Mouse (Mus musculus) thymus, adult 2 months (tissue): ENCODE data around the gene Adra1d. TPM values are rescaled to one million over a fixed set of nuclear protein-coding genes. Genes with fewer than 3 reads are reported as not detected.

Experiments
- DNase-seq: peaks from one replicate; pipeline ENCODE4 v3.0.0; 2021
- H3K27ac ChIP-seq: fragments of 200-500 bp; 2 replicates; pipeline ENCODE4 v1.5.1; 2012; ENCODE audit warnings: low read length, control low read depth; ENCODE audit not compliant: control insufficient read depth, insufficient read depth
- H3K27me3 ChIP-seq: fragments of 200-500 bp; 2 replicates; pipeline ENCODE4 v1.6.1; 2012; ENCODE audit warnings: mild to moderate bottlenecking, low read length, moderate library complexity, mixed read lengths; ENCODE audit not compliant: control insufficient read depth, insufficient read depth
- H3K36me3 ChIP-seq: fragments of 200-500 bp; 2 replicates; pipeline ENCODE4 v1.6.1; 2012; ENCODE audit warnings: mild to moderate bottlenecking, low read length, moderate library complexity; ENCODE audit not compliant: control insufficient read depth, insufficient read depth
- H3K4me1 ChIP-seq: fragments of 200-500 bp; replicated peaks from 2 replicates; pipeline ENCODE4 v1.6.1; 2012; ENCODE audit warnings: low read length; ENCODE audit not compliant: control insufficient read depth, insufficient read depth
- H3K4me3 ChIP-seq: fragments of 200-500 bp; 2 replicates; pipeline ENCODE4 v1.5.1; 2012; ENCODE audit warnings: mild to moderate bottlenecking, low read length, control low read depth, moderate library complexity; ENCODE audit not compliant: control insufficient read depth, insufficient read depth
- CTCF ChIP-seq: fragments of 200-500 bp; IDR thresholded peaks from 2 replicates; pipeline ENCODE4 v1.5.1; 2012; ENCODE audit warnings: mild to moderate bottlenecking, control low read depth, low read length, moderate library complexity, borderline replicate concordance; ENCODE audit not compliant: control insufficient read depth, poor library complexity, insufficient read depth; ENCODE audit errors: extremely low read depth
- POLR2A ChIP-seq: fragments of 200-500 bp; IDR thresholded peaks from 2 replicates; pipeline ENCODE4 v1.6.1; 2012; ENCODE audit warnings: mild to moderate bottlenecking, low read length, control low read depth, moderate library complexity; ENCODE audit not compliant: control insufficient read depth, poor library complexity, insufficient read depth; ENCODE audit errors: extremely low read depth
- WGBS: fragments of 180-500 bp; shearing (Covaris S2); methylation state at CpG from one replicate; pipeline ENCODE4 v1.1.7; 2018; 5-methylcytosine and 5-hydroxymethylcytosine counted together
- polyA plus RNA-seq: library from polyadenylated mRNA; depleted of rRNA; stranded (reverse); fragments of >200 nt; gene quantifications from 2 replicates; pipeline ENCODE4 v1.2.3, GENCODE M21; 2012

The Adra1d gene
- polyA plus RNA-seq, 1 experiment = 1.3 TPM

DNA sequence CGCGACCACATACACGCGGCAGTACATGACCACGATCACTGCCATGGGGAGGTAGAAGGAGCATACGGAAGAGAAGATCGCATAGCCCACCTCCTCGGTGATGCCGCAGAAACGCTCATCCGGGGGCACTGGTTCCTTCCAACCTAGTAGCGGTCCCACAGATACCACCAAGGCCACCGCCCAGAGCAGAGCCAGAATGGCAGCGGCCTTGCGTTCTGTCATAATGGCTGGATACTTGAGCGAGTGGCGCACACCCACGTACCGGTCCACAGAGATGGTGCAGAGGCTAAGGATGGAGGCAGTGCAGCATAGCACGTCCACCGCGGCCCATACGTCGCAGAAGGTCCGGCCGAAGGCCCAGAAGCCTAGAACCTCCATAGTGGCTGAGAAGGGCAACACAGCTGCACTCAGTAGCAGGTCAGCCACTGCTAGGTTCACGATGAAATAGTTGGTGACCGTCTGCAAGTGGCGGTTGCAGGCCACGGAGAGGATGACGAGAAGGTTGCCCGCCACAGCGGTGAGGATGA, 676 bp downstream of the Adra1d start:
- Histone ChIP-seq H3K4me1 (no peaks in the 10 kb centered on the region), H3K27ac (no peak overlapping the region), H3K4me3 (no peak overlapping the region), H3K27me3 (peaks cover 21% of the 10 kb centered on the region), H3K36me3 (no peaks in the 10 kb centered on the region)
- 12% methylated on average over 33 of the region's 33 CpGs for WGBS
- TF ChIP-seq POLR2A (no peak), CTCF (no peak)
- DNase-seq = no peak

DNA sequence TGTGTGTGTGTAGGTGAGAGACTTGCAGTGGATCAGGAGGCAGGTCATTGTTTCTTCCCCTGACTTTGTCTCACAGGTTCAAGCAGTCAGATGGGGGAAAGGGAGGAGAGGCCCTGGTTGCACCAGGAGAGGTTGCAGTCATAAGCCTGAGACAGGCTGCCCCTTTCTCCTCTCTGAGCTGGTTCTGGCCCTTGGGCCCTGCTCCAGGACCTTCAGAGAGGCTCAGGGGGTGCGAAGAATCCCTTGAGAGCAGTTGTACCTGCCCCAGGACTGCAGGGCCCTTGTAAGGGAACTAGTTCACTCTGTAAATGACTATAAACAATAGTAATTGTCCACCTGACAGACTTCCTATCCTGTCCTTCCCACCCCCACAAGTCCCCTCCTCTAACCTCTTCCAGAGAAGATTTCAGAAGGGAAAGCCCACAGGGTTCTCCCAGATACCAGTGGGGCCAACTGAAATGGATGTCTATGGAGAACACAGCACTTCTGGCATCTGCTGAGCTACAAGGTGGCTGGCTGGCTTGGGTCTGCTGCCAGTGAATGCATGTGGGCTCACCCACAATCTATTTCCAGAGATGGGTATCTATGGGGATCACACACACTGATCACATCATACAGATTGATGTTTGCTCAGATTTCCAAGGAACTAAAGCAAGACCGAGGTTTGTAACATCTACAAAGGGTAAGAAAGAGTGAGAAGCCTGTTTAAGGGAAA, 1.7 kb downstream of the Adra1d start:
- Histone ChIP-seq H3K27me3 (peaks cover 21% of the 10 kb centered on the region), H3K36me3 (no peaks in the 10 kb centered on the region), H3K4me3 (no peak overlapping the region), H3K27ac (no peak overlapping the region), H3K4me1 (no peaks in the 10 kb centered on the region)
- TF ChIP-seq POLR2A = no peak
- TF ChIP-seq CTCF = no peak
- WGBS = 62% methylated on average over 2 of the region's 2 CpGs
- no peak for DNase-seq

DNA sequence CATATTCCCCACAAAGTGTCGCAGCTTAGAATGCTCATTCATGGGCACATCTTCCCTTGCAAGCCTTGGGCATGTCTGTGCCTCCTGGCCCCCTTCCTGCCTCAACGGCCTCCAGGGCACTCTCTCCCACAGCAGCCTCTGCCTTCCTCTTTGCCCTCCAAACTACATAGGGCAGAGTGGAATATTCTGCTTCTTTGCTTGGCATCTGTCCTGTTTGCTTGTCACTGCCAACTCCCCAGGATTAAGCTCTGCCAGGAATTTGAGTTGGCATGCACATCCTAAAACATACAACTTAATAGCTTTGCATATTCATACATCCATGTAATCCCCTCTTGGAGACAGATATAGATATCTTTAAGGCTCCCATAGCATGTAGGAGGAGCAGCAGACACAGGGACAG, 4.2 kb downstream of the Adra1d start:
- WGBS = 77% methylated on average over 2 of the region's 2 CpGs
- Histone ChIP-seq H3K4me3 (no peak overlapping the region), H3K36me3 (no peaks in the 10 kb centered on the region), H3K27me3 (peaks cover 13% of the 10 kb centered on the region), H3K4me1 (no peaks in the 10 kb centered on the region), H3K27ac (no peak overlapping the region)
- no peak for DNase-seq
- TF ChIP-seq POLR2A (no peak), CTCF (no peak)

DNA sequence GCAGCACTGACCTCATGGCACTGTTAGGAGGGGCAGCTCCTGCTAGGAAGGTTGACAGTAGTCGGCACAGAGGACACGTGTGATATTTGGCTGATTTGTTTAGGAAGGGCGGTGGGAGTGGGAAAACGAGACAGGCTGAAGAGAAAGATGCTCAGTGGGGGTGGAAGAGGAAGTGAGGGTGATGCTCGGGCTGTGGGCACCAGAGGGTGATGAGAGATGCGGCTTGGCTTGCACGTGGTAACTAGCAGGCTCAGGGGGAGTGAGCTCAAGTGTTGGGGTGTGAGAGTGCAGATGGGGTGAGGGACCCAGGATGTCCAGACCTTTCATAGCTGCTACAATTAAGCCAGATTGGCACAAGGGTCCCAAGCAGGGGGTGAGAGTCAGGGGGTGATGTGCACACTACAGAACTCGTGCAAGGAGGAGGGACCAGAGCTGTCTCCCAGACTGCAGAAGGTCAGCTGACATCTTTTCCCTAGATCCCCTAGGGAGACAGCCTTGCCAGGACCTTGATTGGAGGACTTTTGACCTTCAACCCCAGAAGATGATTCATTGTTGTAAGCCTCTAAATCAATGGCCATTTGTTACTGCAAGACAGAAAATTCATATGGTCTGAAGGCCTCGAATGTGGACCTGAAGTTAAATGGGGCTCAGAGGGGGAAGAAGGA, 9.2 kb downstream of the Adra1d start:
- no peaks in the 10 kb centered on the region; the same call in 1 of the 2 replicates for H3K27me3 ChIP-seq
- no peak for DNase-seq
- no peak overlapping the region for H3K4me3 ChIP-seq
- 22% methylated on average over 9 of the region's 9 CpGs for WGBS
- no peak overlapping the region for H3K27ac ChIP-seq
- no peaks in the 10 kb centered on the region for H3K4me1 ChIP-seq
- TF ChIP-seq CTCF (no peak), POLR2A (no peak)
- H3K36me3 ChIP-seq = no peaks in the 10 kb centered on the region

DNA sequence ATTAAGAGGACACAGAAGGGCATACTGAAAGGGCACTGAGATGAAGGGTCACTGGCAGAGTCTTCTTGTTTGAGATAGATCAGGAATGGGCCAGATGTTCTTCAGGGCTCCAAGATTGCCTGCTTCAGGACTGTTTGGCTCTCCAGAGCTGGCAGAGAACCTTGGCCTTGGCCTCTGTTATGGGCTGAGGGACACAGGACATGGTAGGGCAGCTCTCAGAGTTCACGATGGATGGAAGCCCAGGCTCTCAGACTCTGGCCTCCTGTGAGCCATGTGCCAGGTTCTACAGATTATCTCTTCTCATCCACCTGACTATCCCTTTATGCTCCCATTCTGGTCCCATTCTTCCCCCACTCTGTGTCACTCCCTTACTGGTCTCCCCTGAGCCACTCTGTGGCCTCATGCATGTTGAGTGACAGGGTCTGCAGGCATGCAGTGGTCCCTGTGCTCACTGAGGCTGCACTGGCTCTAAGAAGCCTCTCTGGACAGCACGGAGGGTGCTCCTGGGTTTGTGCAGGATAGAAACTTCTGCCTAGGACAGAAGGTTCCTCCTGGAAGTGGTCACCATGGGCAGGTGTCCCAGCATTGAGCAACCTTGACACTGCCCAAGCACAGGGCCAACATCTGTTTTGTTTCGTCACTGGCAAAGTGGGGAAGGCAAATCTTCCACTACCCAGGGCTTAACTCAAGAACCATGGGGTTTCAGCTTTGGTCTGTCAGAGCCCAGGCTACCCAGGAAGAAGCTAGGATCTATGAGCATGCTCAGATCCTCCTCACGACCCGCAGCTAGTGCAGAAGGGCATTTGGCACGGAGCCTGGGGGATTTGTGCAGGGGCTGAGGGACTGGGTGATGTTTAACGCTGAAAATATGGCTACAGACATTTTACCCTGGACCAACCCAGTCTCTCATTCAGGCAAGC, 10.1 kb downstream of the Adra1d start:
- DNase-seq = no peak
- no peak for TF ChIP-seq POLR2A
- TF ChIP-seq CTCF = no peak
- Histone ChIP-seq H3K4me1 (no peaks in the 10 kb centered on the region), H3K27me3 (peaks cover 3% of the 10 kb centered on the region; the same call in 1 of the 2 replicates), H3K4me3 (no peak overlapping the region), H3K36me3 (no peaks in the 10 kb centered on the region), H3K27ac (no peak overlapping the region)
- 60% methylated on average over 7 of the region's 7 CpGs for WGBS

DNA sequence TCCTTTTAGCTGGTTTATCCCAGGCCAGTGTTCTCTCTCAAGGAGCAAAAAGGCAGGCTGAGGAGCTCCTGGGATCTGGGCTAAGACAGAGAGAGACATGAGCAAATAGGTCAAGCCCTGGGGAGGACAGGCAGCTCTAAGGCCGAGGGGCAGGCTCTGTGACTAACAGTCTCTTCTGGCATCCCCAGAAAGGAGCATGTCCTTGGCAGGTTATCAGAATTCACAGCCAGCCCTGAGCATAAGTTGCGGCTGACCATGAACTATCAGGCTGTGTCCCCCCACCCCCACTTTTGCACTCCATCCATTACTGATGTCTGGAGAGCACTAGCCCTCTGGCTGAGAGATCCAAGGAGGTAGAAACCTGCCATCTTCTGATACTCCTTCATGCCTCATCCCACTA, 11.2 kb downstream of the Adra1d start:
- Histone ChIP-seq H3K36me3 (no peaks in the 10 kb centered on the region), H3K27me3 (peaks cover 13% of the 10 kb centered on the region), H3K4me3 (no peak overlapping the region), H3K27ac (no peak overlapping the region), H3K4me1 (peaks cover 7% of the 10 kb centered on the region; the same call in 1 of the 2 replicates)
- no peak for DNase-seq
- no peak for TF ChIP-seq CTCF
- TF ChIP-seq POLR2A = no peak
- whole genome bisulfite sequencing = 82% methylated on average over 2 of the region's 2 CpGs
